Mouse (Mus musculus) kidney, embryonic 15.5 days (tissue): ENCODE data around the gene Nfia. TPM values are rescaled to one million over a fixed set of nuclear protein-coding genes. Genes with fewer than 3 reads are reported as not detected.

Source experiments
- ATAC-seq: fragments of 200-750 bp; cut with Nextera tagmentation; replicated peaks from 2 replicates; pipeline ENCODE4 v1.8.0; 2017; ENCODE audit warnings: moderate TSS enrichment; ENCODE audit not compliant: low FRiP score
- H3K27ac ChIP-seq: fragments of 300-500 bp; sonication (generic); 2 replicates; pipeline ENCODE4 v1.5.1; 2015; ENCODE audit warnings: mild to moderate bottlenecking, inconsistent platforms
- H3K27me3 ChIP-seq: fragments of 300-500 bp; sonication (generic); 2 replicates; pipeline ENCODE4 v1.6.1; 2015; ENCODE audit warnings: inconsistent platforms
- H3K36me3 ChIP-seq: fragments of 300-500 bp; sonication (generic); 2 replicates; pipeline ENCODE4 v1.6.1; 2015; ENCODE audit warnings: inconsistent platforms
- H3K4me1 ChIP-seq: fragments of 300-500 bp; sonication (generic); 2 replicates; pipeline ENCODE4 v1.6.1; 2015; ENCODE audit warnings: inconsistent platforms
- H3K4me2 ChIP-seq: fragments of 300-500 bp; sonication (generic); 2 replicates; pipeline ENCODE4 v1.6.1; 2015; ENCODE audit warnings: moderate library complexity, mild to moderate bottlenecking, inconsistent platforms
- H3K4me3 ChIP-seq: fragments of 300-500 bp; sonication (generic); replicated peaks from 2 replicates; pipeline ENCODE4 v1.5.1; 2015; ENCODE audit warnings: mild to moderate bottlenecking, inconsistent platforms
- H3K9ac ChIP-seq: fragments of 300-500 bp; sonication (generic); 2 replicates; pipeline ENCODE4 v1.6.1; 2015; ENCODE audit warnings: mild to moderate bottlenecking, inconsistent platforms
- H3K9me3 ChIP-seq: fragments of 300-500 bp; sonication (generic); replicated peaks from 2 replicates; pipeline ENCODE4 v1.6.1; 2016; ENCODE audit warnings: inconsistent platforms
- WGBS: fragments of 180-500 bp; shearing (Covaris S2); methylation state at CpG from one replicate; pipeline ENCODE4 v1.1.7; 2015; ENCODE audit warnings: mixed read lengths; 5-methylcytosine and 5-hydroxymethylcytosine counted together
- polyA plus RNA-seq: library from polyadenylated mRNA; unstranded; fragments of >200 nt; fragmentation: Nextera tagmentation; extraction: Ambion mirVana; gene quantifications from 2 replicates; pipeline ENCODE4 v1.2.1, GENCODE M21; 2015

Gene Nfia
- polyA plus RNA-seq, 1 experiment from 2014 or later = 29.3 TPM

DNA sequence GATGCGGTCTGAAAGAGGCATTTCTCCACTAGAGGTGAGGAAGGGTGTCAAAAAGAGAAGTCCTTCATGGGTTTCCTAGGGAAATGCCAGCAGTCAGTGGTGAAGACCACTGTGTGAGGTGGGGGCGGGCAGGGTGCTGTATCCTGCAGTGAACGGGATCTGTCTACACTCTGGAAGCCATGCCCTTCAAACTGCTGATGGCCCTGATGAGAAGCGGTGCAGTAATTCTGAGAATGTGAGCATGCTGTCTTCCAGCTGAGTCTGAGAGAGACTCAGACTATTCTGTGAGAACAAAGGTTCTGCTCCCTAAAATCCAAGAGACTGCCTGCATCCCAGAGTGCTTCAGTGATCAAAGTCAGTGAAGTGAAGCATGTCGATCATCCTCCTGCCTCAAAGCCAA is 216.2 kb downstream of the Nfia start:
- WGBS = 41% methylated on average over 5 of the region's 5 CpGs
- Histone ChIP-seq H3K9me3 (no peaks in the 10 kb centered on the region), H3K4me2 (no peak overlapping the region), H3K27me3 (no peaks in the 10 kb centered on the region), H3K4me1 (peaks cover 27% of the 10 kb centered on the region), H3K36me3 (no peaks in the 10 kb centered on the region), H3K9ac (no peak overlapping the region), H3K27ac (peak overlapping the region; percentile 4; the same call in 1 of the 2 replicates), H3K4me3 (no peak overlapping the region)
- ATAC-seq = peak; percentile 45

DNA sequence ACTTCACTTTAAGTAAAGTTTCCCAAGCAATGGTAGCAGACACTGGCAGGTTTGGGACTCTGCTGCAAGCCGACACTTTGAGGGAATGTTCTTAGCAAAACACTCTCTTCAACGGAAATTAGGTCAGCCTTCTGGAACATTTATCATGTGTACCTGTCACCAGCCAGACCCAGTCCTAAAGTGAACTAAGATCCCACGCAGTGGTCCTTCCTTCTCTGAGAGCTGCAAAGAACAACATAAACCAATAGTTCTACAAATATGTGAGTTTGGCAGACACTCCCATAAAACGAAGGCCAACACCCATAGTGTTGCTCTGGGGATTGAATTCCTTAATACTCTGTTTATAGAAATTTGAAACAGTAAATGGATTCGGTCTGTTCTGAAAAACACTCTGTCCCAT is 217.9 kb downstream of the Nfia start:
- Histone ChIP-seq H3K9me3 (no peaks in the 10 kb centered on the region), H3K4me1 (peaks cover 27% of the 10 kb centered on the region), H3K9ac (no peak overlapping the region), H3K36me3 (no peaks in the 10 kb centered on the region), H3K27me3 (no peaks in the 10 kb centered on the region), H3K4me3 (no peak overlapping the region), H3K27ac (peak overlapping the region; percentile 48; the same call in 1 of the 2 replicates), H3K4me2 (no peak overlapping the region)
- peak; percentile 60; the same call in 1 of the 2 replicates for ATAC-seq
- 12% methylated on average over 5 of the region's 5 CpGs for WGBS

DNA sequence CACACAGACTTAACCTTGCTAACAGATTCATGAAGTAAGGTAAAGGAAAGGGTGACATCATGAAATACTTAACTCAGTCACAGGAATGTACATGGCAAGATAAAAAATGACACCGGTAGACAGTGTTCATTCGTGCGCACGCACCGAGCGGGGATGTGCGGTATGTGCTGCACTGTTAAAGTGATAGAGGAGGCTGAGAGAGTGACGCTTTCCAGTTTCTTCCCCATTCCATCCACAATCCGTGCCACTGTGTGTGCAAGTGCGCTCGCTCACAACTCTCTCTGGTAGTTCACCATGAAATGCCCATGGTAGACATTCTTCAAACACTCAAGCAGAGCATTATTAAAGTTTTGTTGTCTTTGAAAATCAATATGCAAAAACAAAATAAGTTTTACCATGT is 218.9 kb downstream of the Nfia start:
- Histone ChIP-seq H3K4me2 (no peak overlapping the region), H3K27ac (no peak overlapping the region), H3K27me3 (no peaks in the 10 kb centered on the region), H3K36me3 (no peaks in the 10 kb centered on the region), H3K4me1 (peaks cover 26% of the 10 kb centered on the region), H3K9me3 (no peaks in the 10 kb centered on the region), H3K9ac (no peak overlapping the region), H3K4me3 (no peak overlapping the region)
- no peak for ATAC-seq
- WGBS = 87% methylated on average over 11 of the region's 11 CpGs

DNA sequence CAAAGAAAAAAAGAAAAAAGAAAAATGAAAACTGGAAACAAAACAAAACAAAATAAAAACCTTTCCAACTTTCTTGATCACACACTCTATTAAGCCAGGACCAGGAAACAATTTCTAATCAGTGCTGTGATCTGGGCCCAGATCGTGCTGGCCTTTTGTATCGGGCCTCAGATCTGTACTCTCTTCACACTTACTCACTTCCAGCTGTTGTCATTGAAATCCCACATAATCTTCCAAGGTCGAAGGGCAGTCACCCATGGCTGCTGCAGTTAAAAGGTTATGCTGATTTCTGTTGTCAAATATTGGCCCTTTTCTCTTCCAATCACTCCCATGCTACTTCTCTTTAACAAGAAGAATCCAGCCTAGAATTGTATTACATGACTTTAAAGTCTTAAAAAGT is 219.3 kb downstream of the Nfia start:
- Histone ChIP-seq H3K27me3 (no peaks in the 10 kb centered on the region), H3K36me3 (no peaks in the 10 kb centered on the region), H3K9ac (no peak overlapping the region), H3K9me3 (no peaks in the 10 kb centered on the region), H3K4me1 (peaks cover 22% of the 10 kb centered on the region), H3K4me2 (no peak overlapping the region), H3K4me3 (no peak overlapping the region), H3K27ac (no peak overlapping the region)
- 53% methylated on average over 3 of the region's 3 CpGs for WGBS
- ATAC-seq = no peak

DNA sequence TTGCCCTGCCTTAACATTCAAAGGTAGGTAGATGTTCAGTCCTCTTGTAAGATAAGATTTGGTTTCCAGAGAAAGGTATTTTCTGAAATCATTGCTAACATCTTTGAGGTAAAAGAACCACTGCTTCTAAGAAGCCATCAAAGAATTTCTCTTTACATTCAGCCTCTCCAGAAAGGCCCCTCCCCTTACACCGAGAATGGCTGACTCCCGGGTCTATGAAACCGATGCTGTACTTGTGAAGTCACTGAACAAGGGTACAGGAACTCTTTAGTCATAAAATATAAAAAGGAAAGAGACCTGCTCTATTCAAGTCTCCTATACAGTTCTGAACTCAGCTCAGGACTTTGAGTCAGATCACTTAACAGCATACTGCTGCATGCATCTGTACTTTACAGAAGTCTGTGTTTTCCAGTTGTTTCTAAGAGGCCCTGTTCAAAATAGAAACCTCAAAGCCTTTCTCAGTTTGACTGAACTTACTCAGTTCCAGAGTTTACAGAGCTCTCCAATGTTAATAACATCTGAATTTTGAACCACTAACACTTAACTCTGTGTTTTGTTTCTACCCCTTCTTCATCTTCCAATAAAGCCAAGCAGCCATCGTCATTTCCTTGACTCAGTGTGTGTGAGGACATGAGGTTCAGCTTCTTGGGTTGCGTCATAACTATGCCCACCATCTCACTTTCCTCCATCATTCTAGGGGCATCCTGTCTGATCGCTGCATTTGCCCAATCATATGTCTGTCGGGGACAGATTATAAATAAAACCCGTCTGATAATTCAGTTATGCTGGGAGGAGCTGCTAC is 223.6 kb downstream of the Nfia start:
- Histone ChIP-seq H3K36me3 (0 out of 2 replicates have a peak, but pooled peaks cover 2% of the 10 kb centered on the region), H3K9me3 (no peaks in the 10 kb centered on the region), H3K9ac (no peak overlapping the region), H3K27ac (no peak overlapping the region), H3K4me1 (peaks cover 6% of the 10 kb centered on the region), H3K27me3 (no peaks in the 10 kb centered on the region), H3K4me2 (no peak overlapping the region), H3K4me3 (no peak overlapping the region)
- ATAC-seq = no peak
- 87% methylated on average over 8 of the region's 8 CpGs for WGBS

DNA sequence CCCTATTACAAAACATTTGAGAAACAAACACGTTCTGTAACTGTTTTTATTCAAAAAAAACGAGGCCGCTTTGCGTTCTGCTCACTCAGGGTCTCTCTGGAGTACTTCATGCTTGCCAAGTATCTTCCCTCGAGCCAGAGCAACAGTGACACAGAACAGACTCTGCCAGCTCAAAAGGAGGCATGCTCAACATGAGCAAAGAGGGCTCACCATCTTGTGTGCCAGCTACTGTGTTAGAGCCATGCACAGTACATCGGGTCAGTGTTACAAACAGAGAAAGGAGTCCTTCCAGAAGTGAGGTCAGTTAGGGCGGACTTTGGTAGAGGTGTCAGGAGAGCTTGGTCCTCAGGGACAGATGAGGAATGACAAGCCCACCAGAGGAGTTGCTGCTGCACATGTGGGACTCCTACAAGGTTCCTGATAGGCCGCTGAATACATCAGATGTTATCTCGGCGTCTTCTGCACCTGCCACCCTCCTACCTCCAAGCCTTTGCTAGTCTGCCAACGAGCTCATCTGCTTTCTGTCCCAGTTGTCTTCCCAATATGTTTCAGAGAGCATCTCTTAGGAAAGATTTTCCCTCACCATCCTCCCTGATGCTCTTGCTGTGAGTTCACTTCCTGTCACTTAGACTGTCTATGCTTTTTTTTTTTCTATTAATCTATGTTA is 224.8 kb downstream of the Nfia start:
- peaks cover 3% of the 10 kb centered on the region for H3K4me1 ChIP-seq
- no peak for ATAC-seq
- no peak overlapping the region for H3K4me3 ChIP-seq
- H3K9ac ChIP-seq = no peak overlapping the region
- no peaks in the 10 kb centered on the region for H3K27me3 ChIP-seq
- no peak overlapping the region for H3K27ac ChIP-seq
- no peaks in the 10 kb centered on the region for H3K9me3 ChIP-seq
- H3K36me3 ChIP-seq = 0 out of 2 replicates have a peak, but pooled peaks cover 2% of the 10 kb centered on the region
- H3K4me2 ChIP-seq = no peak overlapping the region
- WGBS = 80% methylated on average over 11 of the region's 11 CpGs

DNA sequence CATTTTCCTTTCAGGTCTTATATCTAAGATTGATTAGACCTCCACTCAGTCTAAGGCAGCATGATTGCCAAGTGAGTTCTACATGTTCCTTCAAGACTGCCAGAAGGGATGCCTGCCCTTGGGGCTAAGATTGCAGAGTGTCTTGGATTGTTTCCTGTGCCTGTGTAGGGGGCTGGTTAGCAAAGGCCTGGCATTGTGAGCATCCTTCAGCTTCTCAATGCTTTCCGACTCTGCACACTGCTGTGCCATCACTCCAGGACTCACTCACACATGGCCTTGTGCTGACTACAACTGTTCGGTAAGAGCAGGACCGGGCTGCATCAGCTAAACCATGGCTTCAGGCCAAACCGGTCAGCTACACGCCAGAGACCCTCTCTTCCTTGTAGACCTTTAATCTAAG is 229.7 kb downstream of the Nfia start:
- Histone ChIP-seq H3K9ac (no peak overlapping the region), H3K4me2 (no peak overlapping the region), H3K4me3 (no peak overlapping the region), H3K27me3 (no peaks in the 10 kb centered on the region), H3K4me1 (peaks cover 19% of the 10 kb centered on the region), H3K27ac (no peak overlapping the region), H3K9me3 (no peaks in the 10 kb centered on the region), H3K36me3 (0 out of 2 replicates have a peak, but pooled peaks cover 2% of the 10 kb centered on the region)
- 78% methylated on average over 5 of the region's 5 CpGs for WGBS
- no peak for ATAC-seq

DNA sequence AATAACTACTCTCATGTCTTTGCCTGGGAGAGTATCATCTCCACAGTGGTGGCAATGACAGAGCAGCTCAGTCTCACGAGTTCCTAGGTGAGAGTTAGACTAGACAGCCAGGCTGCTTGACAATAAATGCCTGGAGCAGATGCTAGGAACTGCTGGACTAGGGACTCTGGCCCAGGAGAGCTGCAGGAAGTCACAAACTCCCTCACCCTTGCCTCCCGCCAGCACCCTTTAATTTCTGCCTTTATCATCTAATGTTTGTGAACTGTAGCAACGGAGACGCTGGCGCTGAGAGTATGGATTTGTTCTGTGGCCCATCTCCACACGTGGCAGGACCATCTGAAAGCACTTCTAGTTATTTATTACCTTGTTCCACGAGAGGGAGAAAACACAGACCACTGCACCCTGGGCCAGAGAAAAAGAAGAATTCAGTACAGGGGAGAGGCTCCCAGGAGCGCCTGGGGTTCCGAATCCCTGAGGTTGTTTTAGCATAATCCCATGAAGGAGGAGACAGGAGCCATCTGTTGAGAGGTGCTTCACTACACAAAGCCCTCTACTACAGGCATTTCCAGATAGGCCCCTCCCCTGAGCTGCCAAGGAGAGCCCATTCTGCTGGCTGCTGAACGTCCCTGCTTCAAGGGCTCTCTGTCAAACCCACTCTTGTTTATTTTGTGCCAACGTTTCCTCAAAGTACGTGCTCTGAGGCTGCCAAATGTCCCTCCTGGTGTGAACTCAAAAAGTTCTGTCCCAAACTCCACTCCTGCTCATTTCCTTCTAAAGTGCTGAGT is 231.0 kb downstream of the Nfia start:
- 0 out of 2 replicates have a peak, but pooled peaks cover 2% of the 10 kb centered on the region for H3K36me3 ChIP-seq
- peak overlapping the region; percentile 81 for H3K27ac ChIP-seq
- H3K9ac ChIP-seq = no peak overlapping the region
- peak overlapping the region; percentile 22 for H3K4me2 ChIP-seq
- 17% methylated on average over 12 of the region's 12 CpGs for WGBS
- peak; percentile 76 for ATAC-seq
- no peaks in the 10 kb centered on the region for H3K9me3 ChIP-seq
- H3K27me3 ChIP-seq = no peaks in the 10 kb centered on the region
- H3K4me1 ChIP-seq = peaks cover 20% of the 10 kb centered on the region
- H3K4me3 ChIP-seq = no peak overlapping the region

DNA sequence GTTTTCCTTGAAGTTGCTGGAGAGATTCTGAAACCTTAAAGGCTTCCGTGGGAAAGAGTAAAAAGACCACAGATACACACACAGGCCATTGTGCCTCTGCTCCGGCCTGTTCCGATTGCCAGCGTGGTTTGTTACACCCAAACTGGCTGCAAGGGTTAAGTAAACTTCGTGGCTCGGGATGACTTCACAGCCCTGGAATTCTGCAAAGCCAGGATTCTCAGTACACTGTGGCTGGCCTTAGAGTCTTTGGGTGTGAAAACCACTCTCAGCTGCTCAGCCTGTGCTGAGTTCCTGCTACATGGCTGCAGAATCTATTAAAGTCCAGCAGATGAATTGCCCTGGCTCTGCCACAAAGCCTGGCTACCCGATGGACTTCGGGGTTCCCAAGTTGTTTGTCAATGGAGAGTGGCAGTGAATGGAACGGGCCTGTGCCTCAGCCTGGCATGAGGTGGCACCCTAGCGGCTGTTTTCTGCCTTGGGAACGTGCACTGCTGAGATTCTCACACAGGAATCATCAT is 231.6 kb downstream of the Nfia start:
- H3K4me3 ChIP-seq = no peak overlapping the region

DNA sequence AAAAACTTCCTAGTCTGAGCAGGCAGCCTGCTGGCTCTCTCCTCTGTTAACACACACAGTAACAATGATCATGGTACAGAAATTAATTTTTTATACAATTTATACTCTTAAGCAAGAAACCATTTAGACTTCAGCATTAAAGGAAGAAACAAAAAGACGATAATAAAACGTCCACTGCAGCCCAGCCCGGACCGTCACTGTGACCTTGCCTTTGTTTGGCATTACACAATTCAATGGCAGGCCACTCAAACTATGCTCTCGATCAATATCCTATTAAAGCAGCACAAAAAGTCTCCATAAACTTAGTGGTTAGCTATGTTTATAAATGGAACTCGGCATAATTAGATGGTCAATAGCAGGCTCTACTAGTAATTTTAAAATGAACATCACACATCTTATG is 232.5 kb downstream of the Nfia start:
- H3K27ac ChIP-seq = peak overlapping the region; percentile 81; the same call in 1 of the 2 replicates
- H3K4me3 ChIP-seq = no peak overlapping the region
- no peaks in the 10 kb centered on the region for H3K9me3 ChIP-seq
- peaks cover 32% of the 10 kb centered on the region for H3K4me1 ChIP-seq
- no peaks in the 10 kb centered on the region for H3K27me3 ChIP-seq
- 90% methylated on average over 6 of the region's 6 CpGs for WGBS
- no peak for ATAC-seq
- H3K9ac ChIP-seq = no peak overlapping the region
- H3K4me2 ChIP-seq = no peak overlapping the region
- 0 out of 2 replicates have a peak, but pooled peaks cover 2% of the 10 kb centered on the region for H3K36me3 ChIP-seq

More for the DNA sequence above, 231.6 kb downstream of the Nfia start:
- peak; percentile 85 for ATAC-seq
- H3K36me3 ChIP-seq = 0 out of 2 replicates have a peak, but pooled peaks cover 2% of the 10 kb centered on the region
- peak overlapping the region; percentile 22 for H3K4me2 ChIP-seq
- H3K27ac ChIP-seq = peak overlapping the region; percentile 81
- WGBS = 9% methylated on average over 11 of the region's 11 CpGs
- no peak overlapping the region for H3K9ac ChIP-seq
- H3K9me3 ChIP-seq = no peaks in the 10 kb centered on the region
- no peaks in the 10 kb centered on the region for H3K27me3 ChIP-seq
- peaks cover 26% of the 10 kb centered on the region for H3K4me1 ChIP-seq

DNA sequence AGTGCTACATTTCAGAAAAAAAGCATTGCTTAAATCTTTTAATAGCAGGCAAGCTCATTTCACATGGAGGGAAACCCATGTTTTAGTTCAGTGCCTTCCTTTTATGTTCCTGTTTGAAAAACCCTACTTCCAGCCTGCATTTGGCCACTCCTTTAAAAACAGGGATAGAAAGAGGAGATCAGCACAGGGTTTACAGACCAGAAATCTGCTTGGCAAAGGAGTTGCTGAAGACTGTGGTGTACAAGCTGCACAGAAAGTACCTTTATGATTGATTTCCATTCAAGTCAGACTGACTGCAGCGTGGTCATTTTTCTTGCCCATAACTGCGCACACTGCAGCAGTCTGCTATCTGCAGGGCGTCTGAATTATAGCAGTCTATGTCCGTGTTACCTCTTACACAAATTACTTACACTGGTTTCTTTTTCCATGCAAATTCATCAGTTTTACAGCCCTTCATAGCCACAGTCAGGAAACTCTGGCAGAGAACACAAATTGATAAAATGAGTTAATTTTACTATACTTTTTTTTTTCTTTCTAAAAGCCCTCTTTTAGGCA is 236.4 kb downstream of the Nfia start:
- H3K4me2 ChIP-seq = no peak overlapping the region
- H3K9me3 ChIP-seq = no peaks in the 10 kb centered on the region
- no peak overlapping the region for H3K9ac ChIP-seq
- H3K27ac ChIP-seq = peak overlapping the region; percentile 54
- 36% methylated on average over 4 of the region's 4 CpGs for WGBS
- H3K4me3 ChIP-seq = no peak overlapping the region
- ATAC-seq = peak; percentile 37; the same call in 1 of the 2 replicates
- no peaks in the 10 kb centered on the region for H3K36me3 ChIP-seq
- no peaks in the 10 kb centered on the region for H3K27me3 ChIP-seq
- H3K4me1 ChIP-seq = peaks cover 22% of the 10 kb centered on the region
